Mouse (Mus musculus): Measurements from ENCODE around the gene Fbxo42. TPM values are rescaled to one million over a fixed set of nuclear protein-coding genes. Genes with fewer than 3 reads are reported as not detected.

Fbxo42 gene
- 13.7 and 20.9 TPM in 2 replicates for polyA plus RNA-seq (2012; ENCODE audit: low replicate concordance)

GRCm38 (mm10) chr4:141147112-141148008 is at the start of gene Fbxo42:
Gene Fbxo42, plus strand, starts transcription at chr4:141147913.

DNA sequence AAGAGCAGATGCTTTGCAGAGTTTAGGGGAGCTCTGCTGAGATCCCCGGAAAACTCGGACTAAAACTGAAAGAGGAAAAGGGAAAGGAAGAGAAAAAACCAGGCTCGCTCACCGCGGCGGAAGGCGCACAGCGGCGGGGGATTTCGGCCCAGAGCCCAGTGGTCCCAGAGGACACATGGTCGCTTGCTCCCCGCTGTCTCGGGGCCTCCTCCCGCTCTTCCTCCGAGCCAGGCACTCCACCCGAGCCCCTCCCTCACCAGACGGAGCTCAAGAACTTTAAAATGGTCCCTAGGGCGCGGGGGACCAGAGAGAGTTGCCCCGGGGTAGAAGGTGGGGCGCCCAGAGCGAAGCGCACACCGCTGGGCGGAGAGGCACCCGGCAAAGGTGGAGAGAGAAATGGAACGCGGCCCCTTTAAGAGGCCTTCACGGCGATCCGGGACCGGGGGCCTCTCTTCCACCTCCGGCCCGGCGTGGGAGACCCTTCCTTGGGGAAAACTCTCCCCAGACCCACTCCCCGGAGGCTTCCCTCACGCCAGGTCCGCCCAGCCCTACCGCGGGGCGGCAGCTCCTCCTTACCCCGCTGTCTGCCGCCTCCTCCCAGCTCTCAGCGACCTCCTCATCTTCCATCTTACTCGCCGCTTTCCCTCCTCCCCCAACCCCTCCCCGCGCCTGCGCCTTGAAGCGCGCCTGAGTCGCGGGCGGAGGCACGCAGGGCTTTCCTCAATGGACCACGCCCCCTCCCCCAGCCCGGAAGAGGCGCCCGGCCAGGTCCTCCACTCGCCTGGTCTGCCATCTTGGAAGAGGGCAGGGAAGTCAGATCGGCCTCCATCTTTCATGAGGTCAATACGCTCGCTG is 8.4 kb upstream of the Fbxo42 start, which contains the start of gene Szrd1:
Gene Szrd1 (minus strand): TSS at position 660 of the 855 bp plus-strand sequence.

DNA sequence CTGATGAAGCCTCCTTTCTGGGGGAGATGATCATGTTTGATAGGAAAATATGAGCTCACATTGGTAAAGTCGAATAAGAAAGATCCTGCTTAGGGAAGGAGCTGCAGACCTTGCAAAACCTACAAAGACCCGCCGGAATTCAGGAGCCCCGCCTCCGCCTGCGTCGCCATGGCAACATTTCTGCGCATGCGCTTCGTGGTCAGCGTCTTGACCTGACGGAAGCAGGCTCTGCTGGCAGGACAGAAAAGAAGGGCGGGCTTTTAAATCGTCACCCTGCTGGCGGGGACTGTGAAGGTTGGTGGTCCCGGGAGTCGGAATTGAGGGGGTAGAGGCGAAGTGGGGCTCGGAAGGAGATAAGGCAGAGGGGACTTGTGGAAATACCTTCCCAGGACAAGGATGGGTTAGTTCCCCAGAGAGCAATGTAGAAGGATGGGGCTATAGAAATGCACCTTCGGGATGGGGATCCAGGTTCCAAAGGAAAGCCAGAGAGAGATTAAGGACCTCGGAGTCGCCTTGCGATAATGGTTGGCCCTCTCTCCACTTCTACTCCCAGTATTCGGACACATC is 66.1 kb downstream of the Fbxo42 start, which contains the start of gene Rsg1:
Gene Rsg1 (plus strand): TSS at position 187 of the 567 bp plus-strand sequence.

DNA sequence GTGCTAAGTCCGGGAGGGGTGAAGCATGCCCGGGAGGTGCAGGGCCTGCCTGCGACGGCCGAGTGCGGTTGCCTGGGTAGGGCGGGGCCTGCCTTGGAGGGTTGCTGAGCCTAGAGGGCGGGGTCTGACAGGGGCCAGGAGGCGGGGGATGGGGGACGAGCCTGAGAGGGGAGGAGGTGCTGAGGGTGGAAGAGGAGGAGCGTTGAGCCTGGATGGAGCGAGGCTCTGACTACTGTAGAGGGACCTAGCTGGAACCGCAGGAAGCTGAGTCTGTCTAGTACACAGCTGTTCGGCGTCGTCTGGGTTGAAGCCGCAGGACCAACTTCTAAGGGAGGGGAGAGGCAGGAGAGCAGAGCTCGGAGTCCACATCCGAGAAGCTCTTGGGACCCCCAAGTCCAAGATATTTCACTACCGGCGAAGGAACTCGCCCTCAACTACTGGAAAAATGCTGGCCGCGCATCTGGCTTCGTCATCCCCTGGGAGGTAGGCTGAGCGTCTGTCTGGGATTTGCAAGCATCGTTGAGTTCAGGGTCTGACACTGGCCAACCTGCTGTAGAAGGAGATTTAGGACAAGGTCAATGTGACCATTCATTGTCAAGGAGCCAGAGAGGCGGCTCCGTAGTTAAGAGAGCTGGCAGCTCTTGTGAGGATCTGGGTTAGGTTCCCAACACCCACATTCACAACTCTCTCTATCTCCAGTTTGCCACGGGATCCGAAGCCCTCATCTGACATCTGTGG is 91.8 kb downstream of the Fbxo42 start, which contains the start of gene Arhgef19:
Gene Arhgef19 (plus strand): TSS at position 112 of the 738 bp plus-strand sequence.

Other genes with a start within 250 kb of the Fbxo42 start
- 0.20 and 0.33 TPM in 2 replicates for gene Padi2, start 241.6 kb upstream of the Fbxo42 start, polyA plus RNA-seq (2012; ENCODE audit: low replicate concordance)
- 46.5 and 140 TPM in 2 replicates for gene Sdhb, start 186.7 kb upstream of the Fbxo42 start, polyA plus RNA-seq (2012; ENCODE audit: low replicate concordance)
- 197 and 219 TPM in 2 replicates for gene Atp13a2, start 161.0 kb upstream of the Fbxo42 start, polyA plus RNA-seq (2012; ENCODE audit: low replicate concordance)
- 0.55 and 0.79 TPM in 2 replicates for gene Mfap2, start 137.5 kb upstream of the Fbxo42 start, polyA plus RNA-seq (2012; ENCODE audit: low replicate concordance)
- 3.5 and 7.3 TPM in 2 replicates for gene Crocc, start 87.4 kb upstream of the Fbxo42 start, polyA plus RNA-seq (2012; ENCODE audit: low replicate concordance)
- gene Necap2, start 69.6 kb upstream of the Fbxo42 start, polyA plus RNA-seq (2012; ENCODE audit: low replicate concordance) = 323 and 426 TPM in 2 replicates
- 0.07 and 0.16 TPM in 2 replicates for gene Spata21, start 59.6 kb upstream of the Fbxo42 start, polyA plus RNA-seq (2012; ENCODE audit: low replicate concordance)
- 118 and 198 TPM in 2 replicates for gene Szrd1, start 8.1 kb upstream of the Fbxo42 start, polyA plus RNA-seq (2012; ENCODE audit: low replicate concordance)
- 1.5 and 1.9 TPM in 2 replicates for gene Rsg1, start 66.0 kb downstream of the Fbxo42 start, polyA plus RNA-seq (2012; ENCODE audit: low replicate concordance)
- gene Arhgef19, start 91.6 kb downstream of the Fbxo42 start, polyA plus RNA-seq (2012; ENCODE audit: low replicate concordance) = not detected in 2 replicates
- gene Epha2, start 153.3 kb downstream of the Fbxo42 start, polyA plus RNA-seq (2012; ENCODE audit: low replicate concordance) = 0.34 and 0.42 TPM in 2 replicates
- gene Fam131c, start 220.3 kb downstream of the Fbxo42 start, polyA plus RNA-seq (2012; ENCODE audit: low replicate concordance) = not detected in 2 replicates